Comparison of ENCODE assay signal across 17 mouse cellular contexts in genomic region chr1:69703506-69704156, GRCm38 (mm10).
"Had no signal": no experiment of that assay in that cellular context is flagged by ENCODE, and none has a peak within 500 bp of the region (broad histone marks: within the 10 kb centered on the region; RNA-seq: fewer than 3 reads in every experiment).

No protein-coding gene starts in this region.

- H3K4me1 ChIP-seq: lung, embryonic 15.5 days; megakaryocyte, embryonic 14.5 days; midbrain, embryonic 15.5 days; neural tube, embryonic 12.5 days; stomach, embryonic 15.5 days had no signal

- H3K36me3 ChIP-seq: lung, embryonic 15.5 days; midbrain, embryonic 13.5 days; midbrain, embryonic 15.5 days; neural tube, embryonic 12.5 days; stomach, embryonic 15.5 days had no signal

- H3K4me3 ChIP-seq: lung, embryonic 15.5 days; megakaryocyte, embryonic 14.5 days; midbrain, embryonic 13.5 days; midbrain, embryonic 15.5 days; neural tube, embryonic 12.5 days; stomach, embryonic 15.5 days had no signal

- ATAC-seq: liver, postnatal 0 days; midbrain, embryonic 13.5 days; midbrain, embryonic 15.5 days had no signal

- DNase-seq: liver, postnatal 0 days; lung, adult 2 months; lung, postnatal 10 days; lung, postnatal 36 days; right cerebral cortex, postnatal 14 days; thymus, adult 2 months; thymus, postnatal 25 days; thymus, postnatal 4 days had no signal

- H3K27ac ChIP-seq: lung, embryonic 15.5 days; macrophage; midbrain, embryonic 13.5 days; midbrain, embryonic 15.5 days; neural tube, embryonic 12.5 days; stomach, embryonic 15.5 days; stomach, postnatal 0 days had no signal

- H3K4me2 ChIP-seq: lung, embryonic 15.5 days; midbrain, embryonic 11.5 days; midbrain, embryonic 13.5 days; midbrain, embryonic 15.5 days; neural tube, embryonic 12.5 days; stomach, embryonic 15.5 days had no signal

- H3K9ac ChIP-seq: liver, postnatal 0 days; lung, embryonic 15.5 days; midbrain, embryonic 13.5 days; midbrain, embryonic 15.5 days; neural tube, embryonic 12.5 days; stomach, embryonic 15.5 days had no signal

- H3K27me3 ChIP-seq: lung, embryonic 15.5 days; megakaryocyte, embryonic 14.5 days; midbrain, embryonic 13.5 days; midbrain, embryonic 15.5 days; neural tube, embryonic 12.5 days; stomach, embryonic 15.5 days had no signal

- H3K9me3 ChIP-seq: lung, embryonic 15.5 days; megakaryocyte, embryonic 14.5 days; midbrain, embryonic 13.5 days; midbrain, embryonic 15.5 days; neural tube, embryonic 12.5 days; stomach, embryonic 15.5 days had no signal
